Mouse (Mus musculus) embryonic facial prominence, embryonic 15.5 days (tissue): ENCODE measurements around the gene Ppil3. TPM values are rescaled to one million over a fixed set of nuclear protein-coding genes. Genes with fewer than 3 reads are reported as not detected.

Experiments
- ATAC-seq: fragments of 200-750 bp; cut with Nextera tagmentation; 2 replicates; pipeline ENCODE4 v1.8.0; 2017; ENCODE audit warnings: low read depth, moderate TSS enrichment; ENCODE audit not compliant: insufficient number of reproducible peaks, low FRiP score, low TSS enrichment
- H3K27ac ChIP-seq: fragments of 300-500 bp; sonication (generic); replicated peaks from 2 replicates; pipeline ENCODE4 v1.5.1; 2015; ENCODE audit warnings: mild to moderate bottlenecking, inconsistent platforms
- H3K27me3 ChIP-seq: fragments of 300-500 bp; sonication (generic); 2 replicates; pipeline ENCODE4 v1.6.1; 2015; ENCODE audit warnings: inconsistent platforms
- H3K36me3 ChIP-seq: fragments of 300-500 bp; sonication (generic); 2 replicates; pipeline ENCODE4 v1.6.1; 2015; ENCODE audit warnings: mild to moderate bottlenecking, inconsistent platforms
- H3K4me1 ChIP-seq: fragments of 300-500 bp; sonication (generic); 2 replicates; pipeline ENCODE4 v1.6.1; 2015; ENCODE audit warnings: inconsistent platforms
- H3K4me2 ChIP-seq: fragments of 300-500 bp; sonication (generic); replicated peaks from 2 replicates; pipeline ENCODE4 v1.6.1; 2015; ENCODE audit warnings: mild to moderate bottlenecking, inconsistent platforms
- H3K4me3 ChIP-seq: fragments of 300-500 bp; sonication (generic); replicated peaks from 2 replicates; pipeline ENCODE4 v1.5.1; 2015; ENCODE audit warnings: mild to moderate bottlenecking, inconsistent platforms
- H3K9ac ChIP-seq: fragments of 300-500 bp; sonication (generic); 2 replicates; pipeline ENCODE4 v1.6.1; 2015; ENCODE audit warnings: inconsistent platforms
- H3K9me3 ChIP-seq: fragments of 300-500 bp; sonication (generic); replicated peaks from 2 replicates; pipeline ENCODE4 v1.6.1; 2016; ENCODE audit warnings: inconsistent platforms
- WGBS: fragments of 180-500 bp; shearing (Covaris S2); methylation state at CpG from one replicate; pipeline ENCODE4 v1.1.7; 2015; 5-methylcytosine and 5-hydroxymethylcytosine counted together
- polyA plus RNA-seq: library from polyadenylated mRNA; unstranded; fragments of >200 nt; fragmentation: Nextera tagmentation; extraction: Ambion mirVana; gene quantifications from 2 replicates; pipeline ENCODE4 v1.2.1, GENCODE M21; 2015

Ppil3 gene
- polyA plus RNA-seq, 1 experiment from 2014 or later, result 52.2 TPM

GRCm38 (mm10) chr1:58391421-58392267 is 53.6 kb downstream of the Ppil3 start:
- Histone ChIP-seq H3K4me1 (peaks cover 14% of the 10 kb centered on the region), H3K9ac (peak overlapping the region; percentile 97), H3K4me2 (peak overlapping the region; percentile 76), H3K4me3 (peak overlapping the region; percentile 96), H3K27ac (peak overlapping the region; percentile 99), H3K9me3 (no peaks in the 10 kb centered on the region), H3K27me3 (no peaks in the 10 kb centered on the region), H3K36me3 (peaks cover 17% of the 10 kb centered on the region)
- WGBS, result 41% methylated on average over 19 of the region's 19 CpGs
- ATAC-seq, result no peak

GRCm38 (mm10) chr1:58382586-58383281 is 62.6 kb downstream of the Ppil3 start:
- no peak for ATAC-seq
- Histone ChIP-seq H3K27me3 (no peaks in the 10 kb centered on the region), H3K4me3 (no peak overlapping the region), H3K27ac (no peak overlapping the region), H3K9me3 (no peaks in the 10 kb centered on the region), H3K4me1 (no peaks in the 10 kb centered on the region), H3K9ac (no peak overlapping the region), H3K4me2 (no peak overlapping the region), H3K36me3 (no peaks in the 10 kb centered on the region)
- 74% methylated on average over 5 of the region's 5 CpGs for WGBS

Other genes with a start within 250 kb of the Ppil3 start
- 26.1 and 30.0 TPM in 2 replicates for gene Aox4, start 235.1 kb downstream of the Ppil3 start, polyA plus RNA-seq
- 1.4 and 2.9 TPM in 2 replicates for gene Aox2, start 167.2 kb downstream of the Ppil3 start, polyA plus RNA-seq
- 292 and 297 TPM in 2 replicates for gene Bzw1, start 52.6 kb downstream of the Ppil3 start, polyA plus RNA-seq
- gene Clk1, start 21.4 kb downstream of the Ppil3 start, polyA plus RNA-seq, result 197 and 201 TPM in 2 replicates
- 40.6 and 44.5 TPM in 2 replicates for gene Nif3l1, start 335 bp downstream of the Ppil3 start, polyA plus RNA-seq
- gene Orc2, start 59.6 kb upstream of the Ppil3 start, polyA plus RNA-seq, result 25.9 and 27.1 TPM in 2 replicates
- 6.8 and 9.0 TPM in 2 replicates for gene Fam126b, start 140.8 kb upstream of the Ppil3 start, polyA plus RNA-seq
- 154 and 169 TPM in 2 replicates for gene Ndufb3, start 140.9 kb upstream of the Ppil3 start, polyA plus RNA-seq